Mouse (Mus musculus): ENCODE results near the gene Cpt1a.

Cpt1a gene

DNA sequence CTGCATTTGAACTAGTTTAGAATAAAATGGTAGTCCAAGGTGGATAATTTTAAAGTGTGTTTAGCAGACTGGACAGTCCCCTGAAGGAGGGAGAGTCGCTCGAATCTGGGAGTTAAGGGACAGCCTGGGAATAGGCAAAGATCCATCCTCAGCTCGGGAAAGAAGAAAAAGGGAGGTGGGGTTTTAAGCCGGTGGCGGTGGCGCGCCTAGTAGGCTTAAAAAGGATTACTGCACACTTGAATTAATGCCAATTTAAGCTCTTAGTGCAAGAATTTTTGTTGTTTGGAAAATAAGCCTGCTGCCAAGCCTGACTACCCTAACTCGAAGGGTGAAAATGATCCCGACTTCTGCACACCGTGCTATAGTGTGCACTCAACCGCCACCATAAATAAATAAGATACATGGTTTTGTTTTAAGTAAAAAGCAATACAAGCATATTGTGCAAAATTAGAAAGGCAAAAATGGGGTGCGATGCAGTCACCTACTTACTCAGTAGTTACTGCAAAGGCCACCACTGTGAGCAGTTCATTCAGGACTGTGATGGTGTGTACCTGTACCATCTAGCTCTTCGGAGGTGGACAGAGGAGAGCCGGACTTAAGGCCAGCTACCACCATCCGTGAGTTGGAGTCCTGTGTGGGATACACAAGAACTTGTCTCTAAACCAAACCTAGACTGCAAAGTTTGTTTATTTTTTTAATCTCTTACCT is 3.8 kb downstream of the Cpt1a start:
- DNase-seq (ENCODE audit: low spot score): no peak

GRCm38 (mm10) chr19:3326479-3327047 is 4.4 kb downstream of the Cpt1a start:
- no peak for DNase-seq (ENCODE audit: low spot score)

DNA sequence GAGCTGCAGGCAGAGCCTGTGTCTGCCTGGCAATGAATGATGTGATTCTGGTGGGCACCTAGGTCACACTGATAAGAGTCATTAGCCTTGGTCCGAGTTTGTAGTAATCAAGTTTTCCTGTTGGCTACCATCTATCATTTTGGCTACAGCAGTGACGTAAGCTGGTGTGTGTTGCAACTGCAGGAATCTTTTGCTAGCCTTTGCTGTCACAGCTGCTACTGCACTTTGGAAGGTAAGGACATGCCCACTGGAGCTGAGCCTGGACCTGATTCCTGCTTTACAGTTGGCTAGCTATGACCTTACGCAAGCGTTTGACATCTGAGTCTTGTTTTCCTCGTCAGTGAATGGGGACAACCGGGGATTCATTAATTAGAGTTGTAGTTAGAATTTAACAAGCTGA is 11.1 kb downstream of the Cpt1a start:
- DNase-seq (ENCODE audit: low spot score): no peak

DNA sequence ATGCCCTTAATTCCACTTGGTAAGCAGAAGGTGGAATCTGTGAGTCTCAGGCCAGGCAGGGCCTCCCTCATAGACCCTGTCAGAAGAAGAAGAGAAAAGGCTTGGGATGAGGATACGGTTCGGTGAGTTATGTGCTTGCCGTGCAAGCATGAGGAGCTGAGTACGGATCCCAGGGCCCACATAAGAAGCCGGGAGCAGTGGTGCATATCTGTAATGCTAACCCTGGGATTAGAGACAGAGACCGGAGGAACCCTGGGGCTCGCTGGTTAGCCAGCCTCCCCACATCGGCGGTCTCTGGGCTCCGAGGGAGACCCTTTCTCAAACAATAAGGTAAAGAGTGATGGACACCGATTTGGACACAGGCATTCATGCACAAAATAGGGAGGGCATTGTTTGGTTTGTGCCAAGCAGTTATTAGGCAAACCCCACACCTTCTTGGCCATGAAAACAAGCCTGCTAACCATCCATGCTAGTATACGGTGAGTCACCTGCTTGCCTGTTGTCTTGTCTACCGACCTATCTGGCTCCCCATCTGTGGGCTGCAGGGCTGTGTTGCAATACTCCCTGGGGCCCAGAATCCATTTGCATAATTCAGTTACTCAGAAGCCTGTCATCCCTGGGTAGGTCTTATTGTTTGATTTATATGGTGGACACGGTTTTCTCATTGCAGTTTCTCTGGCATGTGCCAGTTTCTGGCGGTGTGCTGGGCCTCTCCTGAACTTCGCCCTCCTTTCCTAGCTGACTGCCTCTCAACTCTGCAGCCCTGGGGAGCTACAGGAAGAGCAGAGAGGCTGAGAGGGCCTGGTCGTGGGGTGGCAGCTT is 11.8 kb downstream of the Cpt1a start:
- no peak for DNase-seq (ENCODE audit: low spot score)

DNA sequence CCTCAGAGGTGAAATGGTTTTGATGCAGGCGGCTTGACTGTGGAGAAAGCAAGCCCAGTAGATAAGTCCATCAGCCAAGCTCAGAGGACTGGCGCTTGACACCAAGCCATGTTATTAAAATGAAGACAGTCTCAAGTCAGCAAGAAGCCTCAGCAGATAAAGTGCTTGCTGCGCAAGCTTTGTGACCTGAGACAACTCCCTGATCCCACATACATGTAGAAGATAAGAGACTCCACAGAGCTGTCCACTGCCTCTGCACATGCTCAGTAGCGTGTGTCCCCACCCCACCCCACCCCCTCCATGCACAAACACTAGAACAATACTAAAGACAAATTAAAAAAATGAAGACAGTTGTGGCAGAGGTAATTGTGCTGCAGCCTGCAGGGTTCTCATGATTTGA is 12.4 kb downstream of the Cpt1a start:
- no peak for DNase-seq (ENCODE audit: low spot score)

DNA sequence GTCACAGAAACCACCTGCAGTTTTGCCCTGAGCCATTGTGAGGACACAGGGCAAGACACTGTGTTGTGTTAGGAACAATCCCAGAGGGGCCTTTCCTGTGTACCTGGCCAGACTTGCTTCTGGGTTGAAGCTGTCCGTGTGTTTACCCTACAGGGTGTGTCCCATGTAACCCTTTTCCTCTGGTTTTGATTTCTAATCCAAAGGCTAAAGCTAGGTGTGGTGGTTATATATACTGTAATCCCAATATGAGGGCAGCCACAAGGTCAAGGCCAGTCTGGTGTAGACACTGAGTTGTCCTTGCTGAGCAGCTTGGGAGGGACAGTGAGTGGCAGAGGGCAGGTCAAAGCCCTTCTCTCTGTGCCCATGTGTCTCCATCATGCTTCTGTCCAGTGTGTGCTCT is 13.8 kb downstream of the Cpt1a start:
- DNase-seq (ENCODE audit: low spot score): no peak

- DNase-seq (ENCODE audit: low spot score): no peak
These were observed 14.5 kb downstream of the Cpt1a start for GRCm38 (mm10) chr19:3336485-3337255.

GRCm38 (mm10) chr19:3339187-3339586 is 17.1 kb downstream of the Cpt1a start:
- DNase-seq (ENCODE audit: low spot score): no peak

DNA sequence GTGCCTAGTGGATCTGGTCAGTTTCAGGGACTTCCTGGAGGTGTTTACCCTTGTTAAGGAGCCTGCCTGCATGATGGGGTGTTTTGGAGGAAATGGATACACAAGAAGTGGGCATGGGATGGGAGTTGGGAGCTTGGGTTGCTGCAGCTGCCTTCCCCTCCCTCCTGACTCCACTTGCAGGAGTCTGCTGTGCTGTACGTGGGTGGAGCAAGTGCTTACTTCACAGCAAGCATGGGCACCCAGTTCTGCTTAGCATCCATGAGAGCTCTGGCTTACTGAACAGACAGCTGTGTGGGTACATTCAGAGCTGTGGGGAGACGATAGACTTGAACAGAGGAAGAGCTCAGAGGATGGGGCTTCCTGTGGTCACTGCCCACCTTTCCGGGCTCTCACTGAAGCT is 18.9 kb downstream of the Cpt1a start:
- no peak for DNase-seq (ENCODE audit: low spot score)

DNA sequence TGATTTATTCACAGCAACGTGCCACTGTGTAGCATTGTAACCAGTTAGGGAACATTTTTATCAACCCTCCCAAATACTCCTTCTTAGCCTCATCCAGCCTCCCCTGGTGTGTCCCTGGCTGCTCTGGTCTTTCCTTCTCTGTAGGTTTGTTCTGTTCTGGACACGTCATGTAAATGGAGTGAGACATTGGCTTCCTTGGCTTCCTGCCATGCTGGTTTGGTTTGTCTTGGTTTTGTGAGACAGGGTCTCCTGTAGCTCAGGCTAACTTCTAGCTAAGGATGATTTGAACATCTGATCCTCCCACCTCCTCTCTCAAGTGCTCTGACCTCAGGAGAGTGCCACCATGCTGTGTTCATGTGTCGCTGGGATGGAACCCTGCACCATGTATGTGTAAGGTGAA is 21.8 kb downstream of the Cpt1a start:
- no peak for DNase-seq (ENCODE audit: low spot score)

- no peak for DNase-seq (ENCODE audit: low spot score)
These were observed 22.8 kb downstream of the Cpt1a start for GRCm38 (mm10) chr19:3344636-3345544.

- DNase-seq (ENCODE audit: low spot score): no peak
These were observed 25.6 kb downstream of the Cpt1a start for GRCm38 (mm10) chr19:3347784-3348183.

DNA sequence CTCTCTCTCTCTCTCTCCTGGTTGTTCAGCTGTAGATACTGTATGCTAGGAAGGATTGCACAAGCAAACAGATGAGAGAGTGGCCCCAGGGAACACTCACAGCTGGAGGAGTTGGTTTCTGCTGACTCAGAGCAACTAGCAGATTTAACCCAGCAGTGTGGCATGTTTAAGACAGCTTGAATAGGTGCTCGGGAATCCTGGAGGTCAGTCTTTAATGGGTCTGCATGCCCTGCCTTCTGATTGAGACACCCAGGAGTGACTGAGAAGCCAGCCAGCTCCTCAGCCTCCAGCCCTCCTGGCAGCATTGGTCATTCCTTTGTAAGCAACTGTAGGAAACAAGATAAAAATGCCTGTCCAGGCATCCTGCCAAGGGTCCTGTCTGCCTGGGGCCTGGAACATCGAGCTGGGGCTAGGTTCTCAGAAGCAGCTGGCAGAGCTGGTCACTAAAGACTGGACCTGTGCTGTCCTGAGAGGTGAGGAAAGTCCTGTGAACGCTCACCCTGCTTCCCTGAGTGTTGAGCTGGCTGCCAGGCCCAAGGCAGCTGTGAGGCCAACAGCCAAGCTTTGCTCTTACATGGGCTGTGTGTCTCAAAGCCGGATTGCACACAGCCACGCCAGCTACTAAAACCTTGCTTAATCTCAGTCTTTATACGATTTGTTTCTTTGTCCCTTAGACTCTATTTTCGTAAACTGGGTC is 31.4 kb downstream of the Cpt1a start:
- DNase-seq (ENCODE audit: low spot score): no peak

DNA sequence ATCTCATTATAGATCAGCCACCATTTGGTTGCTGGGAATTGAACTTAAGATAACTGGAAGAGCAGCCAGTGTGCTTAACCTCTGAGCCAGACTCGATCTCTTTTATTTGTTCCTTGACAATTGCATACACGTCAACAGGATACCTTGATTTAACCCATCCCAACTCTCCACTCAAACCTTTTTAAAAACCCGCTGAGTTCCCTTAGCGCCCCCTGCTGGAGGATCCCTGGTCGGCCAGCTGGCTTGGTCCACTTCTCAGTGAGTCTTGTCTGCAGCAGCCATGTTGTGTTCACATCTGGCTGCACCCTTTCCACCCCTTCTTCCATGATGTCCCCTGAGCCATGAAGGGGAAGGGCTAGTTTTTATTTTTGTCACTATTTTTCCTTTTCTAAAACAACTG is 33.0 kb downstream of the Cpt1a start:
- DNase-seq (ENCODE audit: low spot score): no peak

DNA sequence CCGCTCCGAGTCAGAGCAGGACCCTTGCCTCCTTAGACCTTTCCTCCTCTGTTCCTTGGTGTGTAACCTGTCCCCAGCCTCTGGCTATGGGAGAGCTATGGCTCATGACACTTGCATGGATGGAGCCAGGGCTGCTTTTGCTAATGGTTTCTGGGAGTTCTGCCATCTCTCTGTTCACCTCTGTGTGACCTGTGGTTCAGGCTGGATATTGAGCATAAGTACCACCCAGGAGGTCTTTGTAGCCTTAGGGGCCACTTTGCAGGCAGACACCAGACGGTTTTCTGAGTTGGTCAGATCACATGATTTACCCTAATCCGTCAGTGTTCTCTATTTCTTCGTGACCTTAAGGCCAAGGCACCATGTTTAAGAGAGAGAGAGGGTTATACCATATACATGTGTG is 34.4 kb downstream of the Cpt1a start:
- no peak for DNase-seq (ENCODE audit: low spot score)

DNA sequence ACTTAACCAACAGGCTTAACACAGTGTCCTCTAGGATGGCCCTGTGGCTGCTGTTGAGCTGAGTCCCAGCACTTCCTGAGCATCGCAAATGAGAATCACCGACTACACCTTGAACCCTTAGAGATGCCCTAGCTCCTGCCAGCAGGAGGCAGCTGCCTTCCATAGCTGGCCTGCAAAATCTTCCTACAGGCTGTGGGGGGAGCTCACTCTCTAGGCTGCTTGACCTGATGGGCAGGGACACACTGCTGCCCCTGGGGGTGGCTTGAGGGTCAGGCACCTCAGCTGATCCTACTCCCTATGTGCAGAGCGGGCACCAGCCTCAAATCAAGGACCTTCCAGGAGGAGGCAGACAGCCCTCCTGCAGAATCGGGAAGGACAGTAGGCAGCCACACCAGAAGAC is 35.5 kb downstream of the Cpt1a start:
- no peak for DNase-seq (ENCODE audit: low spot score)

DNA sequence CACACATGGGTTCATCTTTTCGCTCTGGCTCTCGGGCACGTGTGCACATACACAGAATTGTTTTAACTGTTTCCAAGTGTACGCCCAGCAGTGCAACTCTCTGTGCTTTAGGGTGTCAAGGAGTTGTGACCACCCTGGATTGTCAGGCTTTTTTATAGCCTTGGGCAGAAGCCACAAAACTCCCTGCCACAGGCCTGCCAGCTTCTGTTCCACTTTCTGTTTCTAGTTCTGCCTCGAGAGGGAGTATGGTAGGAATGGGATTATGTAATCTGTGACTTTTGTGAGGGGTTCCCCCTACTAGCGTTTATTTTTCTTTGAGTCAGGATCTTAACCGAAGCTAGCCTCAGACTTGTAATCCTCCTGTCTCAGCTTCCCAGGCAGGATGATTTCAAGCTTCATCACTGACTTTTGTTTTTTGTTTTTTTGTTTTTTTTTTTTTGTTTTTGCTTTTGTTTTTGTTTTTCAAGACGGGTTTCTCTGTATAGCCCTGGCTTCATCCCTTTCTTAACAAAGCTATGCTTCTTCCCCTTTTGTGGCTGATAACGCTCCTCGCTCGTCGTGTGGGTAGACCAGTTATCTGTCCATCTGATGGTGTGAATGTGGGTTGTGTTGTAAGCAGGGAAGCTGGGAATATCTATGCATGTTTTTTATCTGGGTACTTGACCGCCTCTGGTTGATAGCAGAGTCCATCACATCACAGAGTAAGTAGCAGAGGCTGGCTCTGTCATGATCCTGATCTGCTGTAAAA is 37.9 kb downstream of the Cpt1a start:
- DNase-seq (ENCODE audit: low spot score): no peak

- DNase-seq (ENCODE audit: low spot score): no peak
These were observed 41.4 kb downstream of the Cpt1a start for GRCm38 (mm10) chr19:3363510-3363909.

DNA sequence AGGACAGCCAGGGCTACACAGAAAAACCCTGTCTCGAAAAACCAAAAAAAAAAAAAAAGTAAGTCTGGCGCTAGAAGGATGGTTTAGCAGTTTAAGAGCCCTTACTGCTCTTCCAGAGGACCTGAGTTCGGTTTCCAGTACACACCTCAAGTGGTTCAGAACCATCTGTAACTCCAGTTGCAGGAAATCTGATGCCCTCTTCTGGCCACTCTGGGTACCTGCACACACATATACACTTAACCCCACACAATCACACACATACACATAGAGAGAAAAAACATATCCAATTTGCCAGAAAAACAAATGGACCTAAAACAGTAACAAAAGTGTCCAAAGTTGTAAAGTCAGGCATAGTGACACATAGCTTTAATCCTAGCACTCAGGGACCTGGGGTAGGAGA is 43.0 kb downstream of the Cpt1a start:
- no peak for DNase-seq (ENCODE audit: low spot score)

GRCm38 (mm10) chr19:3368276-3368675 is 46.1 kb downstream of the Cpt1a start:
- no peak for DNase-seq (ENCODE audit: low spot score)

Data from urinary bladder, postnatal 10 days (tissue).